Mouse (Mus musculus) spleen, postnatal 4 days (tissue): ENCODE measurements around the gene Cnksr3.
A peak's percentile ranks its signal among the peaks of the same experiment; 100 is the strongest.

Experiments used
- DNase-seq, 2 experiments: peaks; one replicate each; pipeline ENCODE4 v3.0.0; 2022; ENCODE audit warnings: low spot score in 2 of 2

The Cnksr3 gene

DNA sequence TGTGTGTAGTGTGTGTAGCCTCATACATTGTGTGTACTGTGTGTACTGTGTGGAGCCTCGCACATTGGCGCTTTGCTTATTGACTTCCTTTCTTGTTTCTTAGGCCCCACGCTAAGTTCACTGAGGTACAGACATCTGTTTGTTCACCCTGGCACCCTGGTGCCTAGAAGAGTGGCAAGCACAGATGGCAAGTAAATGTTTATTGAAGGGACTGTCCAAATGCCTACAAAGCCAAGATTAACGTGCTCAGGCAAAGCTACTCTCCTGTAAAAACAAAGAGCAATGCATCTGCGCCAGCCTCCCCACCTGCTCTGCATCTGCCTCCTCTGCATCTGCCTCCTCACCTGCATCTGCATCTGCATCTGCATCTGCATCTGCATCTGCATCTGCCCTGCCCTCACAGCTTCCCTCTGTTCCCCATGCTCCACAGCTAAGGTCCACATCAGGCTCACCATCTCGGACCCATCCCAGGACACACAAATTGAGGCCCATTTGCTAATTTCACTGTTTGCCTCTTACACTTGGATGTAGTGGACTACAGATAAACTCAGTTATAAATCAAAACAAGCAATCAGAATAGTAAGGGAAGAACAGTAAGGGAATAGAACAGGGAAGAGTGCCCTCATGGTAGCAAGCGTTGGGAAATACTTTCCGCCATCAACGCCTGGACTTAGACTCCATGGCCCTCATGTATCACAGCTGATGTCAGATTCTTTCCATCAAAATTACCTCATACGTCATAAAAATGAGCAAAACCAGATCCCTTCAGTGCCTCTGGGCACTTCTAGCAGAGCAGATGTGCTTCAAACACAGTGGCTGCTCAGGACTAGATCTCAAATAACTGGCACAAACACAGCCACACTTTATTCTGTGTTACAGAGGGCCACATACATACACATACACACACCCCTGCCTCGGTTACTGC lies 62.1 kb downstream of the Cnksr3 start:
- DNase-seq: no peak

DNA sequence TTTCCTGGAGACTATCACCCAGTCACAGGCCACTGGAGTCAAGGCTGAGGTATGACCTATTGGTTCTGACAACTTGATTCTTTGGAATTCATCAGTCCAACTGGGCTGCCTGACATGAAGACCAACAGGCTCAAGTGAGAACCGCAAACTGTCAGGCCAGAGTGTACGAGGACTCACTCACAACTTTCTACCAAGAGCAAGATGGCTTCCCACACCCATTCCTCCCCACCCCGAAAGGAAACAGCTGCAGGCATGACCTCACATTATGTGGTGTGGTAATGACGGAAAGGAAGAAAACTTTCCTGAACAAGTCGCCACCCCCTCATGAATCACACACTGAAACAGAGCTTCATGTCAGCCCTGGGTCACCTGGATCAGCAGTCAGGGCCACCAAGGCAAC lies 66.4 kb downstream of the Cnksr3 start:
- DNase-seq: no peak

DNA sequence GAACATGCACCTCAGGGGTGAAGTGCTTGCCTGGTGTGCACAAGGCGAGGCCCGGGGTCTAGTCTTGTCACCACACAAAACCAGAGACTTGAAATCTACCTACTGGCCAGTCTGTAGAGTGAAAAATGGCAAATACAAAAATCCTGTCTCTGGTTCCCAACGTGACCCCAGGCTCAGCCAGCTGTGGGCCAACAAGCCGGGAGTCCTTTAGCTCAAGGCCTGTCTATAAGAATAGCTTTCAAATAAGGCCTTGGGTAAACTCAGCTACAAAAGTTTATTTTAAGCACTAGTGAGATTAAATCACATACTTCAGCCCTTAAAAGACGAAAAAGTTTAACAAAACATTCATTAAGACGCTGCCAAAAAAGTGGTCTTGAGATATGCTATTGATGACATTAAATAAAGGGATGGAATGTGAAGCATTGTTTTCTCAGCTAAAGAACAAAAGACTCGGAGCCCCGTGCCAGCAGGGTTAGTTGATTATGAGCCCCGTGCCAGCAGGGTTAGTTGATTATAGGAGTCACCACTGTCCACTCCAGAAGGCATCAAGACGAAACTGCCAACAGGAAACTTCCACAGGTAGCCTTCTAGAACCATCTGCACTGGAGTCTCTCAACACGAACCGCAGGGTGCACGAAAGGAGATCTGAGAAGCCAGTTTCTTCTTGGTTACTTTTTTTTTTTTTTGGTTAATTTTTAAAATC lies 67.8 kb downstream of the Cnksr3 start:
- DNase-seq: no peak

DNA sequence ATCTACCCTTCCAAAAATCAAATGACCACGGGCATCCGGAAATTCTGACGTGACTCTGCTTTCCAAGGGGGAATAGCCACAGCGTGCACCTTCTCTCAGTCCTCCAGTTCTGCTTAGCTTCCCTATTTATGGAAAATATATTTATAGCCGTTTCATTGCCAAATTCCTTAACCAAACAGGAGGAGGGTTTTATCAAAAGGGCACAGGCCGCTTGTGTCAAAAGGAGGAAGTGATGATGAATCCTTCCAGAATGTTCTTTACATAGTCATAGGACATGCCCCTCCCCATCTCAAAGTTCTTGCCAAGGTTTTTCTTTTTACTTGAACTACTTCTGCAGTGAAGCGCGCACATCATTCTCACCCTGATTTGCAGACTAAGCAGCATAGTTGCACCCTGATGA lies 69.8 kb downstream of the Cnksr3 start:
- no peak for DNase-seq

DNA sequence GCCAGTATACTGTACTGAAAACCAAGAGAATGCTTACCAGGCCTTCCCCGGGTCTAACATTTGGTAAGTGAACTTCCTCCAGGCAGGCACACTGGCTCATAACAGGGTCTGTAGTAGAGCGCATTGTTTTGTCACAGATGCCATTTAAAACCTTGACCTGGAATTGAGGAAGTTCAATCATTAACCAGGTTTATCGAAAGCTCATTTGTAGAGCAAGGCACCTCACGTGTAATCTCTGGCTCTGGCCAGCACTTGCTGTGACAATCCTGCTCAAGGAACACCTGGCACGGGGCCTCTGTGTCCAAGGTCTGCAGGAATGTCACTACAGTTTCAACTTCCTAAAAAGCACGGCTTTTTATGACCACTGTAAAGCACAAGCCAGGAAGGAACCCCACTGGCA lies 71.8 kb downstream of the Cnksr3 start:
- no peak for DNase-seq

DNA sequence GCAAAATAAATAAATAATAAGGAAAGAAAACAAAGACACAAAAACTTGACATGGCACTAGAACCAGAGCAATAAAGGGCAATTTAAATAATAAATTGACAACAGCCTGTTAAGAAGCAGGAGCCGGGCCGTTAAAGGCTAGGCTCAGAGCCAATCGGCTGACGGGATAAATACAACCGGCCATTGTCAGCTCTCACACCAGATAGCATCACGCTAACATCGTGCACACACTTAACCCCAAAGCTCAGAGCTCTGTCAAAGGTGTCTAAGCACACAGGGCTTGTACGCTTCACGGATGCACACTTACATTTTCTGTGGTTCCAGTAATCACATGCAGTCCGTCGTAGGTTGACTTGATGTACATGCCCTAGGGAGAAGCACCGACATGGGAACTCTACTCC lies 74.0 kb downstream of the Cnksr3 start:
- no peak for DNase-seq

DNA sequence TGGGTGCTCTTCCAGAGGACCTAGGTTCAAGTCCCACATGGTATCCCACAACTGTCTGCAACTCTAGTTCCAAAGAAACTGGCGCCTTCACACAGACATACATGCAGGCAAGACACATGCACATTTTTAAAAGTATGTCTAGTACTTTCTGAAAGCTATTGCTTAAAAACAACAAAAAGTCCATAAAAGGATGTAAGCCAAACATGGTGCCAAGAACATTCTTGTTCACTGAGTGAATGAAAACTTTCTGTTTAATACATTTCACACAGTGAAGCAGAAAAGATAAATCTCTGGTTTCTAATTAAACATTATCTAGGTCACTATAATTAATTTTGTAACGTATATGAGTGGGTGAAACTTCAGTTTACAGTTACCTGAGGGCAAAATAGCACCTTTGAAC lies 76.3 kb downstream of the Cnksr3 start:
- no peak for DNase-seq

DNA sequence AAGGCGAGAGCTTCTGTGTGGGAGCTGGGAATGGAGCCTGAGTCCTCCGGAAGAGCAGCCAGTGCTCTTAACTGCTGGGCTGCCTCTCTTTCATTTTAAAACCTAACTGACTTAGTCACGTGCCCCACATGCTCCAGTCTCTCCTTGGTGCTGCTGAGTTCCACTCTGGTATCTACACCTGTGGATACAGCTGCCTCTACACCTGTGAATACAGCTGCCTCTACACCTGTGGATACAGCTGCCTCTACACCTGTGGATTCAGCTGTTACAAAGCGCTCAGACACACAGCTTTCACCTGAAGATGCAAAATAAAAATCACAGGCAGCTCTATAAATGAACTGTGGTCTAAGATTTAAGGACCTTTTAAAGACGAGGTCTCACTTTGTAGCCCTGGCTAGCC lies 79.0 kb downstream of the Cnksr3 start:
- no peak for DNase-seq

DNA sequence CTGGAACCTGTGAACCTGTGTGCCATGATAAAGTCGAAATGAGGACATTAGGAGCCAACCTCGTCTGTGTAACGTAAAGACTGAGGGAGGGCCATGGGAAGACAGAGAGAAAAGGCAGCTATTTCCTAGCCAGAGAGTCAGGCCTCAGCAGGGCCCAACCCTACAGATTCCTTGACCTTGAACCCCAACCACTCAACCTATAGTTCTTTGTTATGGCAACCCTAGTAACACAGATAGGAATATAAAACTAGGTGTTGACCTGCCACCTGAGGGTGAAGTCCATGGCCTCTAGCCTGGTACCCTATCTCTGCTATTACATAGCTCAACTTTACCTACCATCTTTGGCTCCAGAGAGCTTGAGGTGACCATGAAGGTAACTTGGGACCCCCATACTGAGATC lies 80.6 kb downstream of the Cnksr3 start:
- DNase-seq: no peak

DNA sequence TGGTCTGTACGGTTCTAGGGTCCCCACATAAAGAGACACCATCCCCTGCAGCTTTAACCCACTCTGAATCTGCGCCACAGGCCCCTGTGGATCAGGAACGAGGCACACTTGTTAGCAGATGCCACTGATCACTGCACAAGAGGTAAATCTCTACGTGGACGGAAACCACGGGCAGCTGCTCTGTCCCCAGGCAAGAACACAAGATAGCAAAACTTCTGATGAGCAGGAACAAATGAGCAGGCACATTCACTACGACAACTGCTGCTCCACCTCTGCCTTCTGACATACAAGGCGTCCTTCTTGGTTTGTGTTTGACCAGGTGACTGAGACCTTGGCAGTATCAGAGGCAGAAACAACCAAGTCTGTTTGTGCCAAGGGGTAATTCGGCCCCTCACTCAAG lies 84.2 kb downstream of the Cnksr3 start:
- no peak for DNase-seq

DNA sequence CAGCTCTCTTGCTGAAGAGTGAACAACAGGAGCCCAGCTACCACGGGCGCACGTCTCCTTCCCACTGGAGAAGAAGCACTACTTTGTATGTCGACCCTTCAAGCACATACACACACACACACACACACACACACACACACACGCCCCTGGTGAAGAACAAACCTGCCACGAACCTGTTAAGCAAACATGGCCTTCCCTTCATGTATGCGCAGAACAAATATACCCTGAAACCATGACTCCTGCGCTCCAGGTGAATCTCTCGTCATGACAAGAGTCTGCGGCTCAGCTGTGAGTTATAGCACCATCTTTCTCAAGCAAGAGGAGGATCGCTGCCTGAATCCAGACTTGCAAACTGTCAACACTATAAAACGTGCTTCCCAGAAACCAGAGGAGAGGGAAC lies 85.2 kb downstream of the Cnksr3 start:
- DNase-seq: no peak

DNA sequence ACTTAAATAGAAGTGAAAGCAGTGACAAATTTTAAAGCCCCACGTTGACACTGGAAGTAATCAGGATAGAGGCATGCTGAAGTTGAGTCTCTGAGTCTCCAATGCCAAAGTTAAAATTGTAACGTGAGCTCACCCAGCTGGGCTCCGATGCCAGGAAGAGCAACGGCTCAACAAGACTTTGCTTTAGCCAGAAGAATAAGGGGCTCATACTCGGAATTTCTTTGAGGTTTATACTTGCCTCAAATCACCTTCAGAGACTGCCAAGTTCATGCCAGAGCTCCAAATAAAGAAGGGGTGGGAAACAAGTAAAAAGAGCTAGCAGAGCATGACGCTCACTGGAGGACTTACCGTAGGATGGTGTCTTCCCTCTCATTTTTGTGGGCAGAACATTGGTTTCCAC lies 85.8 kb downstream of the Cnksr3 start:
- no peak for DNase-seq

DNA sequence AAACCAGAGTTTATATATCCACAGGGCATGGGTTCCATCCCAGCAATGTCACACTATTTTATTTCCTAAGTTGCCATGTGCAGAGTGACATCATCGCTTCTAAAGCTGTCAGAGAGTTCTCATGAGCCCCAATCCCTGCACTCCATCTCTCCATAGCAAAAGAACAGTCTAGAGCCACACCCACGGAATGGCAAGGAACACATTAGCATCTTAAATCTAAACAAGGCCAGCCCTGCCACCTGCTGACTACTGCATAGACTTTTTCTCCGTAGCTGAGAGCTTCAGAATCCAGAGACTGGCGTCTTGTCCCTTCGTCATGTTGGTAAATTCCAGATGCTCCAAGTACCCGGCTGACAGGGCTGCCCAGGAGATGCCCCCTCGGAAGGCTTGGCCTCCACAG lies 87.0 kb downstream of the Cnksr3 start:
- DNase-seq: no peak

DNA sequence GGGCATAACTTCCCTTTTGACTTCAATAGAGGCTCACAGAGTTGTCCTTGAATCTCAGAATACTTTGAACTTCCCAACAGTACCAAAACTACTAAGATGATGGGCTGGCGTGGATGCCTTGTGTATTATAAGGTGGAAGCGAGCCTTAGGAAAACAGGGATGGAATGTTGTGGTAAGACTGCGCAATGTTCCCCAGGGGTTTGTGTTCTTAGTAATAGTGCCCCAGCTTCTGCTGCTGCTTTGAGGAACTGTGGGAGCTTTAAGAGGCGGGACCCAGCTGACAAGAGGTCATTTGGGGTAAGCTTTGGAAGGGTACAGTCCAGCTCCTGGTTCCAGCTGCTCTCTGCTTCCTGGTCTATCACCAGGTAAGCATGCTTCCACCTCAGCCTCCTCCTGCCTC lies 89.7 kb downstream of the Cnksr3 start:
- DNase-seq: no peak

DNA sequence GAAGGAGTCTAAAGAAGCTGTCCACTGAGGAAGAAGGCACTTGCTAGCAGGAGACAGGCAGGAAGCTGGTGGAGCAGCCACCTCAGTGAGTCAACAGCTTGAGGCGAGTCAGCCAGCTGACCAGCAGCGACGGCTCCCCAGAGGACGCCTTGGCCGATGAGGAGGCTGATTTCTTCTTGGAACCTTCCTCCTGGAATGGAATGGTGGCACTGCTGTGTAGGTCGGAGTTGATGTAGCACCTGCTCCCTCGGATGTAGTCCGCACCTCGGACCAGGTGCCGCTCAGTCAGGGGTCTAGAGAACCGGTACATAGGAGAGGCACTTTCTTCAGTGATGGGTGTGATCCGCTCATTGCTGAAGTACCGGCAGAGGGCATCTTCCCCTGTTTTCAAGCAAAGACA lies 91.8 kb downstream of the Cnksr3 start:
- no peak for DNase-seq

DNA sequence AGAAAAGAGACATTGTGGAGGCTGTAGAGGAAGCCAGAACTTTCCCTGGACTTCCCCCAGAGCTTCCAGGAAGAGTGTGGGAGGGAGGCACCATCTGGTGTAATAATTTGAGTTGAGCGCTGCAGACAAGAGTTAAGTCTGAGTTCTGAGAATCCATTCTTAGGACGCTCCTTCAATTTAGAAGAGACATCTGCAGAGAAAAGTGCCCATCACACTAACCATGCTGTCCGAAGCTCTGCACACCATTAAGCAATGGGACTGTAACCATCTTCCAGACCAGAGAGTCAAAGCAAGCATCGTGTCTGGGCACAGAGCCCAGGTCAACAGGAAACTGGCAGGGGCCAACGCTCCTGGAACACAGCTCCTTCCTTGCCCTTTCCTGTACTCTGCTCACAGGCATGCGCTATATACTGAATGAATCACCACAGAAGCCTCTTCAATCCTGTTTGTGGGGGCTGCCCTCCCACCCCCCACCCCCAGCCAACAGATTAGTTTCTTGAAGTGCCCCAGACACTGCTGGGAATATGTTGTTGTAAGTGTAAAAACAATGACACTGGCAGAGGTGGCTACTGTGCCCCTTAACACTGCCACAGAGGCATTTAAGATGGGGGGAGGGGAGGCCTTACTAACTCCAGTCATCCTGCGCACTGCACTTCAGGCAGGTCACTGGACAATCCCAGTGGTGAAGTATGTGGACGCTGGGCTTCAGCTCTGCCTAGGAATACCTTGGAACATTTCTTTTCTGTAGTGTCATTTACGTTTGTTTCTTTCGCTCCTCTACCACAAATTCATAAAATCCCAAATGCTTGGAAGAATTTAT lies 93.6 kb downstream of the Cnksr3 start:
- DNase-seq: peak in 1 of 2 experiments; percentile 19

DNA sequence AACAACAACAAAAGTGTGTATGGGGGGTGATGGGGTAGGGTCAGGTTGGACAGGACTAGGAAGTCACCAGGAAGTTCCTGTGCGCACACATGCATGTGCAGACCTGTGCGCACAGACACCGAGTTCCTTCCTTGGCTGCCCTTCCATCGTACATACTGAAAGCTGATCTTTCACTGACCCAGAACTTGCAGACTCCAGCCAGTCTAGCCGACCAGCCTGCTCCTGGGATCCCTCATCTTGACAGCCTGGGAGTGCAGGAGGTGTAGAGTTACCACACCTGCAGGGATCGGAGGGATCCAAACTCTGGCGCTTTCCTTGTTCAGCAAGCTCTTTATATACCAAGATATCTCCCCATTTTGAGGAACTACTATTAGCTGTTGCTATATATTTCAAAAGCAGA lies 94.3 kb downstream of the Cnksr3 start:
- no peak for DNase-seq

DNA sequence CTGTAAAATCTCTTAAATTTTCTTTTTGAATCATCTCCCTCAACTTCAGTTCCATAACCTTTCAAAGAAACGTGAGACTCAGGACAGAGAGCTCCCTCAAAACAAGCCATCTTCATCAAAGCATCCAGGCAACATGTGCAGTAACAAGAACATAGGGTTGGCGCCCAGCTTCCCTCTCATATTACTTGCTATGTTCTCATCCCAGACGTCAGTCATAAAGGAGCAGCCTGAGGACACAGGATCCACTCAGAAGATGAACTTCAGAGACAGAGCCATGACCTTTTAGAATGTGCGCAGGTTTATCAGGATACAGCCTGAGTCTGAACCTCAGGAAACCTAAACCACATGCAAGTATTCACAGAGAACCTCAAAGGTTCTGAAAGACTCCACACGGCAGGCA lies 97.2 kb downstream of the Cnksr3 start:
- no peak for DNase-seq

DNA sequence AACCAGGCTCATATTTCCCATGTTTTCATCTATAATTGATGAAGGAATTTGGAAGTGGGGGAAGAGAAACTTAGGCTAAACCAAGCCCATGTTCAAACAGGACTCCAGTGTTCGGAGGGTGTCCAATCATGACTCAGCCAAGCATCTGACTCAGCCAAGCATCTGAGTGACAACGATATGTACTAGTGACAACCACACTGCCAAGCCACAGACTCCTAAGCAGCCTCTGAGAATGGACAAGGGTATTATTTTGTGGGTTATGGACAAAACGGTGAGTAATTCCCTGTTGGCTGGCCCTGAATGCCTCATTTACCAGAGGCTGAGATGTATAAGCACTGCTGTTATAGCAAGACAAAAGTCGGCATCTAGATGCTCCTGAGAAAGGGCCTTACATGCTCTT lies 98.3 kb downstream of the Cnksr3 start:
- DNase-seq: peak in 1 of 2 experiments; percentile 14

DNA sequence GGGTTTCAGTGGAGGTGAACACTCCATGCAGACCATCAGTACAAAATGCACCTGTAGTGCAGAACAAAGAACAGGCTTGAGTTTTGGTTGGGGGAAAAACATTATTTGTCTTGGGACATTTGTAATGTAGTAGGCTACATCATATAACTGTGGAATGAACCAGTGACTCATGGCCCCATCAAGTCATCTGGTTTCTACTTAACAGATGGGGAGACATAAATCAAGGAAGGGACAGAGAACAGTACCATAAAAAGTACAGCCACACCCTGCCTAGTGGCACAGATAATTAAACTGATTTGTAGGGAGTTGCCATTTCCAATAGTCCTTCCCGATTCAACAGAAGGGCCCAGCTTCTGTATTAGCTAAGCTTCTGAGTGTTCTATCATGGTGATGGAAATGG lies 98.9 kb downstream of the Cnksr3 start:
- peak in 1 of 2 experiments; percentile 16 for DNase-seq

DNA sequence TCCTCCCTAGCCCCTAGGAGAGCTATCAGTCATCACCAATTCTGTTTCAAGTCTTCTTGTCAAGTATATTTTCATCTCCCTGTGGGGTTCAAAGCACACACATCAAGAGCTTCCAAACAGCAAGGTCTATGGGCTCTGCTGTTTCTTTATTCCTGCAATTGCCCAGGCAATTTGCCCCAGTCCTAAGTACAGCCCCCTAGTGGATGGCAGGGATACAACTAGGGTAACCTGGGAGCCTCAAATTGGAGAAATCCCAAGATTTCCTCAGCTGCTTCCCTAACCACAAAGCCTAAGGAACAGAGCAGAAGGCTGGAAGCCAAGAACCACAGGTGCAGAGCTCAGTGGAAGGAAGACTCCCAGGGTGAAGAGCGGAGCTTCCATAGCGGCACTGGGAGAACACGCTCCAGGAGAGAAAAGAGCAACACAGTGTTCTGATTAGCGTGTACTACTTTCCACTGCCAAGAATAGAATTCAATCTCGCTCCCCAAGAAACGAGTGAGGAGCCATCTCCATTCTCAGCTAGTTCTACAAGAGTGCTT lies 100.5 kb downstream of the Cnksr3 start:
- no peak for DNase-seq

DNA sequence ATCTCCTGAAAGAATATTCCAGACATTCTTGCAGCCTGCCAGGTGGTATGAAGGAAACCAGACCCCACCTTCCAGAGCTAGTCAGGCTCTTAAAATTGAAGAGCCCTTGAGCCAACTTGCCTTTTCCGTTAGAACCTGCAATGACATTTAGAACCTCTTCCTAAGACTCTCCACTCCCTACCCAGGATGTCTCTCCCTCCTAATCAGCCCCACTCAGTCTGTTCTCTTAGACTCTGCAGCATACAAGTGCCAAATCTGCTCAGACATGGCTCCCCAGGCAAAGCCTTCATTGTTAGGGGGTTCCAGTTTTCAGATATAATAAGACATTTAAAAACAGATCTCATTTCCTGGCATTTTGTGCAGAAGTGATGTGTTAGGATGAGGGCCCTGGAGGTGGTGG lies 108.2 kb downstream of the Cnksr3 start:
- DNase-seq: no peak
